18 mouse cellular contexts compared by ENCODE assay signal in genomic region chr10:83910649-83911370, GRCm38 (mm10).
"Had no signal": no experiment of that assay in that cellular context is flagged by ENCODE, and none has a peak within 500 bp of the region (broad histone marks: within the 10 kb centered on the region; RNA-seq: fewer than 3 reads in every experiment).

No protein-coding gene starts in this region.

- H3K27me3 ChIP-seq: liver, embryonic 15.5 days; lung, embryonic 15.5 days; midbrain, embryonic 12.5 days; stomach, embryonic 15.5 days had no signal

- H3K36me3 ChIP-seq: liver, embryonic 15.5 days; lung, embryonic 15.5 days; midbrain, embryonic 12.5 days; stomach, embryonic 15.5 days had no signal

- H3K9me3 ChIP-seq: liver, embryonic 15.5 days; lung, embryonic 15.5 days; midbrain, embryonic 12.5 days; stomach, embryonic 15.5 days had no signal

- H3K9ac ChIP-seq: liver, embryonic 15.5 days; lung, embryonic 15.5 days; midbrain, embryonic 12.5 days; stomach, embryonic 15.5 days had no signal

- DNase-seq: kidney, adult 2 months; kidney, postnatal 25 days; layer of hippocampus, adult 9-11 months; lung, adult 18-20 months; lung, postnatal 10 days; lung, postnatal 36 days; retina, postnatal 1 day; right cerebral cortex, postnatal 25 days; thymus, postnatal 25 days had no signal

- ATAC-seq: intestine, postnatal 0 days; midbrain, embryonic 16.5 days had no signal

- H3K4me3 ChIP-seq: layer of hippocampus, adult 2 months; liver, embryonic 15.5 days; lung, embryonic 15.5 days; midbrain, embryonic 12.5 days; stomach, embryonic 15.5 days had no signal

- H3K4me2 ChIP-seq: liver, embryonic 11.5 days; liver, embryonic 15.5 days; lung, embryonic 15.5 days; midbrain, embryonic 12.5 days; stomach, embryonic 15.5 days had no signal

- H3K27ac ChIP-seq: kidney, postnatal 0 days; layer of hippocampus, adult 2 months; liver, embryonic 15.5 days; lung, embryonic 15.5 days; midbrain, embryonic 12.5 days; stomach, embryonic 15.5 days had no signal

- H3K4me1 ChIP-seq: liver, embryonic 15.5 days had no signal
